Mouse (Mus musculus): ENCODE data around the gene Gabbr1. TPM values are rescaled to one million over a fixed set of nuclear protein-coding genes. Genes with fewer than 3 reads are reported as not detected.

Gabbr1 gene
- polyA plus RNA-seq, 1 experiment from 2014 or later = 56.2 TPM

- Histone ChIP-seq H3K4me1 (replicated peaks) (no peaks in the 10 kb centered on the region), H3K4me2 (no peak overlapping the region), H3K4me3 (no peak overlapping the region), H3K9ac (no peak overlapping the region), H3K9me3 (no peaks in the 10 kb centered on the region), H3K36me3 (peaks cover 99% of the 10 kb centered on the region), H3K27ac (replicated peaks) (no peak overlapping the region), H3K27me3 (no peaks in the 10 kb centered on the region)
- no peak for ATAC-seq (ENCODE audit: low read depth)
- 85% methylated on average over 11 of the region's 11 CpGs for WGBS
Observed at GRCm38 (mm10) chr17:37063686-37064495, 18.1 kb downstream of the Gabbr1 start.

DNA sequence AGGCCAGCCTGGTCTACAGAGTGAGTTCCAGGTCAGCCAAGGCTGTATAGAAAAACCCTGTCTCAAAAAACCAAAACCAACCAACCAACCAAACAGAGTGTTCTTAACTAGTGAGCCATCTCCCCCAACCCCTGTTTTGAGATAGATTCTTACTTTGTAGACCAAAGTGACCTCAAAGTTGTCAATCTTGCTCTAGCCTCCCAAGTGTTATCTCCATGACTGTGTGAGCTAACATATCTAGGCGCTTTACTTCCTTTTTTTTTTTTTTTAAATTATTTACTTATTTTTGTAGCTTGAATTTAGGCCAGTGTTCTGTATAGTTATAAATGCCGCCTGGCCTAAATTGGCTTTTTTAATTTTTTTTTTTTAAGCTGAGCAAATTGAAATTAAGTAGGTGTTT, 20.2 kb downstream of the Gabbr1 start:
- Histone ChIP-seq H3K36me3 (peaks cover 99% of the 10 kb centered on the region), H3K4me2 (no peak overlapping the region), H3K9ac (no peak overlapping the region), H3K4me3 (no peak overlapping the region), H3K9me3 (no peaks in the 10 kb centered on the region), H3K27me3 (no peaks in the 10 kb centered on the region), H3K27ac (replicated peaks) (no peak overlapping the region), H3K4me1 (replicated peaks) (no peaks in the 10 kb centered on the region)
- no peak for ATAC-seq (ENCODE audit: low read depth)
- 97% methylated on average over 2 of the region's 2 CpGs for WGBS

DNA sequence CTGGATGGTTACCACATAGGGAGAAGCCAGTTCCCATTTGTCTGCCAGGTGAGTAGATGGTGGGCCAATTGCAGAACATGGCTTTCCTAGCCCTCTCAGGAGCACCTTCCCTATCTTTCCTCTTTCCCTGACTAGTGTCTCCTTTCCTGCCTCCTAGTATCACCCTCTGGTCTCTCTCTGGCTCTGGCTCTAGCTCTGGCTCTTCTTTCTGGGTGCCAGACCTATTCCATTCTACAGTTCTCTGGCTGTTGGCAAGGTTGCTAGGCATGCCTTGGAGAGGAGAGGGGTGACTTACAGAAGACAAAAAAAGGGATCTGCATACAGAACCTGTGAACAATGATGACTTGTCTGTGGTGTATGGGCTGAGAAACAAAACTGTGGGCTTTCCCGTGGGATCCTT, 22.1 kb downstream of the Gabbr1 start:
- Histone ChIP-seq H3K9me3 (no peaks in the 10 kb centered on the region), H3K36me3 (peaks cover 99% of the 10 kb centered on the region), H3K4me1 (replicated peaks) (0 out of 2 replicates have a peak, but pooled peaks cover 6% of the 10 kb centered on the region), H3K9ac (no peak overlapping the region), H3K27ac (replicated peaks) (no peak overlapping the region), H3K27me3 (no peaks in the 10 kb centered on the region), H3K4me2 (no peak overlapping the region), H3K4me3 (no peak overlapping the region)
- 94% methylated on average over 1 of the region's 1 CpGs for WGBS
- no peak for ATAC-seq (ENCODE audit: low read depth)

- Histone ChIP-seq H3K27ac (replicated peaks) (no peak overlapping the region), H3K9me3 (no peaks in the 10 kb centered on the region), H3K4me3 (no peak overlapping the region), H3K27me3 (no peaks in the 10 kb centered on the region), H3K4me1 (replicated peaks) (0 out of 2 replicates have a peak, but pooled peaks cover 6% of the 10 kb centered on the region), H3K9ac (no peak overlapping the region), H3K4me2 (no peak overlapping the region), H3K36me3 (peaks cover 99% of the 10 kb centered on the region)
- WGBS = 91% methylated on average over 8 of the region's 8 CpGs
- no peak for ATAC-seq (ENCODE audit: low read depth)
Observed at GRCm38 (mm10) chr17:37070121-37070520, 24.4 kb downstream of the Gabbr1 start.

DNA sequence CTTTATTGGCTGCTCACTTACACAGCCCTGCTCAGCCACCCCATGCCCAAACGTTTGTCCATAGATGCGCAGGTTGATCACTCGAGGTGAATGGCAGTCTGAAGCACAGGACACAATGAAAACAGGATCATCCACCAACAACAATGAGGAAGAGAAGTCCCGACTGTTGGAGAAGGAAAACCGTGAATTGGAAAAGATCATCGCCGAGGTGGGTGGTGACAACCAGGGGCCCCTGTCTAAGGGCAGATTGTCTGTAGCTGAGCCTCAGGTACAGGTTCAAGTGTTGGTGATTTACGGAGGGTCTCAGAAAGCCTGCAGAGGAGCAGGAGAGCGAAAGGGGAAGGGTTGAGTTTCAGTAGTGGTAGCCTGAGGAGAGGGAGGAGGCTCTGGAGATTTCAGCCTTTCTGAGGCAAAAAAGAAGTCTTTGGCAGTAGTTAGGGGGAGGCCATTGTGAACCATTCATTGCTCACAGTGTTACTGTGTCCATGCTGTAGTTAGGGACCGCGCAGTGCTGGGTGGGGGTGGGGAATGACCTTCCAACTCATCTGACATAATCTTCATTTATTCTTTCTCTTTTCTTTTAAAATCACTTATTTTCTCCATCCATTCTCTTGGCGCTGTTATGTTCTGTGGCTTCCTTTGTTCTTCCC, 26.4 kb downstream of the Gabbr1 start:
- no peak; the same call in 1 of the 2 replicates for ATAC-seq (ENCODE audit: low read depth)
- H3K4me2 ChIP-seq = no peak overlapping the region
- no peak overlapping the region for H3K4me3 ChIP-seq
- peak overlapping the region; percentile 46; the same call in 1 of the 2 replicates for H3K27ac ChIP-seq (replicated peaks)
- H3K9ac ChIP-seq = no peak overlapping the region
- no peaks in the 10 kb centered on the region for H3K9me3 ChIP-seq
- 0 out of 2 replicates have a peak, but pooled peaks cover 6% of the 10 kb centered on the region for H3K4me1 ChIP-seq (replicated peaks)
- peaks cover 99% of the 10 kb centered on the region for H3K36me3 ChIP-seq
- H3K27me3 ChIP-seq = no peaks in the 10 kb centered on the region
- WGBS = 65% methylated on average over 12 of the region's 12 CpGs

GRCm38 (mm10) chr17:37072730-37073276, 27.0 kb downstream of the Gabbr1 start:
- Histone ChIP-seq H3K4me2 (no peak overlapping the region), H3K9ac (peak overlapping the region; percentile 34; the same call in 1 of the 2 replicates), H3K27ac (replicated peaks) (0 out of 2 replicates have a peak overlapping the region, but pooled peaks have one; percentile 46), H3K4me3 (no peak overlapping the region), H3K36me3 (peaks cover 93% of the 10 kb centered on the region), H3K4me1 (replicated peaks) (0 out of 2 replicates have a peak, but pooled peaks cover 6% of the 10 kb centered on the region), H3K9me3 (no peaks in the 10 kb centered on the region), H3K27me3 (no peaks in the 10 kb centered on the region)
- ATAC-seq (ENCODE audit: low read depth) = no peak
- WGBS = 38% methylated on average over 11 of the region's 11 CpGs

- peaks cover 23% of the 10 kb centered on the region for H3K4me1 ChIP-seq (replicated peaks)
- peaks cover 69% of the 10 kb centered on the region for H3K36me3 ChIP-seq
- WGBS = 92% methylated on average over 6 of the region's 6 CpGs
- H3K27me3 ChIP-seq = no peaks in the 10 kb centered on the region
- no peak overlapping the region for H3K9ac ChIP-seq
- H3K27ac ChIP-seq (replicated peaks) = no peak overlapping the region
- H3K9me3 ChIP-seq = no peaks in the 10 kb centered on the region
- H3K4me3 ChIP-seq = no peak overlapping the region
- H3K4me2 ChIP-seq = no peak overlapping the region
- no peak for ATAC-seq (ENCODE audit: low read depth)
Observed at GRCm38 (mm10) chr17:37075181-37075580, 29.4 kb downstream of the Gabbr1 start.

- H3K4me1 ChIP-seq (replicated peaks) = peaks cover 24% of the 10 kb centered on the region
- H3K9ac ChIP-seq = no peak overlapping the region
- no peak overlapping the region for H3K4me3 ChIP-seq
- WGBS = 98% methylated on average over 2 of the region's 2 CpGs
- no peak overlapping the region for H3K4me2 ChIP-seq
- H3K27me3 ChIP-seq = no peaks in the 10 kb centered on the region
- no peak overlapping the region for H3K27ac ChIP-seq (replicated peaks)
- ATAC-seq (ENCODE audit: low read depth) = no peak
- no peaks in the 10 kb centered on the region for H3K9me3 ChIP-seq
- H3K36me3 ChIP-seq = peaks cover 63% of the 10 kb centered on the region
Observed at GRCm38 (mm10) chr17:37075766-37076165, 30.0 kb downstream of the Gabbr1 start.

- peaks cover 39% of the 10 kb centered on the region for H3K36me3 ChIP-seq
- H3K4me3 ChIP-seq = no peak overlapping the region
- no peak for ATAC-seq (ENCODE audit: low read depth)
- H3K27me3 ChIP-seq = no peaks in the 10 kb centered on the region
- no peak overlapping the region for H3K27ac ChIP-seq (replicated peaks)
- H3K9me3 ChIP-seq = no peaks in the 10 kb centered on the region
- peaks cover 17% of the 10 kb centered on the region for H3K4me1 ChIP-seq (replicated peaks)
- no peak overlapping the region for H3K9ac ChIP-seq
- 37% methylated on average over 1 of the region's 1 CpGs for WGBS
- no peak overlapping the region for H3K4me2 ChIP-seq
Observed at GRCm38 (mm10) chr17:37078193-37078592, 32.4 kb downstream of the Gabbr1 start.

GRCm38 (mm10) chr17:37078990-37079389, 33.2 kb downstream of the Gabbr1 start:
- H3K4me2 ChIP-seq = peak overlapping the region; percentile 6; the same call in 1 of the 2 replicates
- H3K27ac ChIP-seq (replicated peaks) = no peak overlapping the region
- H3K27me3 ChIP-seq = no peaks in the 10 kb centered on the region
- no peak overlapping the region for H3K4me3 ChIP-seq
- peaks cover 31% of the 10 kb centered on the region for H3K36me3 ChIP-seq
- no peaks in the 10 kb centered on the region for H3K9me3 ChIP-seq
- peak; percentile 10; the same call in 1 of the 2 replicates for ATAC-seq (ENCODE audit: low read depth)
- WGBS = 7% methylated on average over 2 of the region's 2 CpGs
- H3K9ac ChIP-seq = no peak overlapping the region
- peaks cover 17% of the 10 kb centered on the region for H3K4me1 ChIP-seq (replicated peaks)

GRCm38 (mm10) chr17:37080119-37080518, 34.4 kb downstream of the Gabbr1 start:
- no peak overlapping the region for H3K4me2 ChIP-seq
- H3K4me3 ChIP-seq = no peak overlapping the region
- WGBS = 21% methylated on average over 5 of the region's 5 CpGs
- no peak overlapping the region for H3K27ac ChIP-seq (replicated peaks)
- no peaks in the 10 kb centered on the region for H3K27me3 ChIP-seq
- H3K36me3 ChIP-seq = peaks cover 20% of the 10 kb centered on the region
- H3K9me3 ChIP-seq = no peaks in the 10 kb centered on the region
- H3K9ac ChIP-seq = no peak overlapping the region
- H3K4me1 ChIP-seq (replicated peaks) = peaks cover 17% of the 10 kb centered on the region
- no peak for ATAC-seq (ENCODE audit: low read depth)

DNA sequence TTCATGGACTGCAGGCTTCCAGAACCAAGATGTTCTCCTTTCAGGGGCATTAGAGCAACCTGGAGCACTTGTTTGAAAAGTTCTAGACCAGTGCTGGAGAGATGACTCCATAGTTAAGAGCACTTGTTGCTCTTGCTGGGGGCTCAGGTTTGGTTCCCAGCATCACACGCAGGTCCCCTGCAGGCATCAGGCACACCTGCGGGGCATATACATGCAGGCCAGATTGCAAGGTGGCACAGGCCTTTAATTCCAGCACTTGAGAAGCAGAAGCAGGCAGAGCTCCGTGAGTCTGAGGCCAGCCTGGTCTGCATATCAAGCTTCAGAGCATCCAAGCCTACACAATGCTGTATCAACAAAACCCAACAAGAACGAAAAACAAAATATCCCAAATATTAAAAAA, 35.9 kb downstream of the Gabbr1 start:
- Histone ChIP-seq H3K4me1 (replicated peaks) (peaks cover 17% of the 10 kb centered on the region), H3K4me3 (no peak overlapping the region), H3K27me3 (no peaks in the 10 kb centered on the region), H3K9me3 (no peaks in the 10 kb centered on the region), H3K4me2 (no peak overlapping the region), H3K36me3 (peaks cover 4% of the 10 kb centered on the region; the same call in 1 of the 2 replicates), H3K27ac (replicated peaks) (no peak overlapping the region), H3K9ac (no peak overlapping the region)
- 91% methylated on average over 4 of the region's 4 CpGs for WGBS
- no peak for ATAC-seq (ENCODE audit: low read depth)

All from neural tube, embryonic 13.5 days (tissue).